ENCODE assay signal across 8 mouse cellular contexts in genomic region chr2:75985124-75985523, GRCm38 (mm10). TPM values are rescaled to one million over a fixed set of nuclear protein-coding genes. Genes with fewer than 3 reads are reported as not detected.
DNase-seq lines count a peak whose midpoint lies in the region; ATAC-seq lines count a peak whose summit lies in the region.

No protein-coding gene starts in this region.

- no peaks in the 10 kb centered on the region for H3K27me3 ChIP-seq in heart, embryonic 11.5 days (ENCODE audit: control insufficient read depth, insufficient read depth, low read length)
- H3K27me3 ChIP-seq in midbrain, embryonic 13.5 days = no peaks in the 10 kb centered on the region

- no peak overlapping the region for H3K4me3 ChIP-seq in heart, embryonic 11.5 days (ENCODE audit: low read depth, low read length)
- H3K4me3 ChIP-seq in midbrain, embryonic 13.5 days (replicated peaks) = no peak overlapping the region

- H3K9me3 ChIP-seq in heart, embryonic 11.5 days (replicated peaks; ENCODE audit: control insufficient read depth, low read length) = no peaks in the 10 kb centered on the region
- no peaks in the 10 kb centered on the region for H3K9me3 ChIP-seq in midbrain, embryonic 13.5 days

- peak; percentile 50 to 53 for DNase-seq in heart, adult 18-20 months
- peak; percentile 63 to 65 for DNase-seq in cerebellum, adult 18-20 months
- peak; percentile 73 for DNase-seq in forelimb bud, embryonic 11.5 days (ENCODE audit: low read depth, low spot score)
- DNase-seq in kidney, adult 11 months = peak; percentile 68
- peak; percentile 58 to 65 for DNase-seq in left cerebral cortex, postnatal 36 days (ENCODE audit: low spot score in 2 of 2)
- peak; percentile 21 to 40 for DNase-seq in spleen, postnatal 36 days (ENCODE audit: low spot score in 2 of 2)

- no peak for ATAC-seq in heart, embryonic 11.5 days (replicated peaks; ENCODE audit: insufficient number of reproducible peaks, low FRiP score, low TSS enrichment)
- peak; percentile 74 for ATAC-seq in midbrain, embryonic 13.5 days

- intact Hi-C loops in left cerebral cortex, postnatal 36 days (cut with DNase I) = loop anchor here (2.0 kb wide), 1 partner anchor 84 kb away; no protein-coding TSS in a partner anchor

- 3% methylated on average over 2 of the region's 2 CpGs for WGBS in heart, embryonic 11.5 days (ENCODE audit: insufficient replicate concordance)
- WGBS in midbrain, embryonic 13.5 days = 6% methylated on average over 2 of the region's 2 CpGs

- H3K4me2 ChIP-seq in heart, embryonic 11.5 days = no peak overlapping the region
- no peak overlapping the region for H3K4me2 ChIP-seq in midbrain, embryonic 13.5 days (replicated peaks)

- no peaks in the 10 kb centered on the region for H3K36me3 ChIP-seq in heart, embryonic 11.5 days (ENCODE audit: control insufficient read depth, insufficient read depth, low read length)
- no peaks in the 10 kb centered on the region for H3K36me3 ChIP-seq in midbrain, embryonic 13.5 days

- no peaks in the 10 kb centered on the region for H3K4me1 ChIP-seq in heart, embryonic 11.5 days (ENCODE audit: control insufficient read depth, insufficient read depth, low read length)
- peaks cover 35% of the 10 kb centered on the region for H3K4me1 ChIP-seq in midbrain, embryonic 13.5 days (replicated peaks)

- no peak overlapping the region for H3K27ac ChIP-seq in heart, embryonic 11.5 days (ENCODE audit: low read depth, low read length)
- peak overlapping the region; percentile 67 for H3K27ac ChIP-seq in midbrain, embryonic 13.5 days

- no peak overlapping the region for H3K9ac ChIP-seq in heart, embryonic 11.5 days (ENCODE audit: low read depth, low read length)
- no peak overlapping the region for H3K9ac ChIP-seq in midbrain, embryonic 13.5 days (replicated peaks)

RNA-seq across cellular contexts. Expression of gene Ttc30a1, which starts 3.4 kb away (rescaled TPM):
- total RNA-seq in heart, adult 18-20 months (2021) = 1 to 10 TPM; 3.1 to 3.3 TPM
- polyA plus RNA-seq in heart, embryonic 11.5 days (2014; fragmentation: Nextera tagmentation; extraction: Ambion mirVana) = 6.6 and 7.1 TPM in 2 replicates
- 1 to 10 TPM; 2.7 to 2.9 TPM for total RNA-seq in left cerebral cortex, postnatal 36 days (2021)
- 8.5 TPM in 2 replicates for polyA plus RNA-seq in midbrain, embryonic 13.5 days (2015; fragmentation: Nextera tagmentation; extraction: Ambion mirVana)

RNA-seq across cellular contexts. Expression of gene Ttc30a2, which starts 7.2 kb away (rescaled TPM):
- total RNA-seq in heart, adult 18-20 months (2021) = 1 to 10 TPM; 2.0 to 2.1 TPM
- polyA plus RNA-seq in heart, embryonic 11.5 days (2014; fragmentation: Nextera tagmentation; extraction: Ambion mirVana) = 0.75 and 1.1 TPM in 2 replicates
- under 1 TPM; 0.25 to 0.27 TPM for total RNA-seq in left cerebral cortex, postnatal 36 days (2021)
- polyA plus RNA-seq in midbrain, embryonic 13.5 days (2015; fragmentation: Nextera tagmentation; extraction: Ambion mirVana) = 1.1 and 1.6 TPM in 2 replicates

RNA-seq across cellular contexts. Expression of gene Ttc30b, which starts 46.7 kb away (rescaled TPM):
- 10 to 100 TPM; 11.1 to 13.7 TPM for total RNA-seq in heart, adult 18-20 months (2021)
- polyA plus RNA-seq in heart, embryonic 11.5 days (2014; fragmentation: Nextera tagmentation; extraction: Ambion mirVana) = 9.3 TPM in 2 replicates
- total RNA-seq in left cerebral cortex, postnatal 36 days (2021) = 10 to 100 TPM; 11.5 to 12.7 TPM
- 15.3 and 15.7 TPM in 2 replicates for polyA plus RNA-seq in midbrain, embryonic 13.5 days (2015; fragmentation: Nextera tagmentation; extraction: Ambion mirVana)
